Mouse (Mus musculus) hematopoietic stem cell, adult 5-6 weeks (primary cell): ENCODE measurements around the gene Plekhm3. TPM values are rescaled to one million over a fixed set of nuclear protein-coding genes. Genes with fewer than 3 reads are reported as not detected.

Experiments
- total RNA-seq: library from RNA; stranded (forward); fragments of 172-1452, 232-1000 nt; gene quantifications from 2 replicates; pipeline ENCODE4 v1.2.3, GENCODE M21; 2017

Plekhm3 gene
- total RNA-seq, 1 experiment from 2014 or later = 14.4 TPM

Other genes with a start within 250 kb of the Plekhm3 start
- gene Fzd5, start 219.1 kb downstream of the Plekhm3 start, total RNA-seq = 4.2 and 4.3 TPM in 2 replicates
- gene Akr1cl, start 75.9 kb upstream of the Plekhm3 start, total RNA-seq = not detected in 2 replicates
- not detected in 2 replicates for gene Cryge, start 94.3 kb upstream of the Plekhm3 start, total RNA-seq
- gene Crygd, start 106.6 kb upstream of the Plekhm3 start, total RNA-seq = not detected in 2 replicates
- not detected in 2 replicates for gene Crygc, start 116.9 kb upstream of the Plekhm3 start, total RNA-seq
- gene Crygb, start 125.5 kb upstream of the Plekhm3 start, total RNA-seq = not detected in 2 replicates
- not detected in 2 replicates for gene Cryga, start 146.5 kb upstream of the Plekhm3 start, total RNA-seq
- not detected in 2 replicates for gene Gm28845, start 162.7 kb upstream of the Plekhm3 start, total RNA-seq
- 1.4 TPM in 1 of 2 replicates, not detected in the other for gene D630023F18Rik, start 166.4 kb upstream of the Plekhm3 start, total RNA-seq
- 49.5 and 49.6 TPM in 2 replicates for gene Idh1, start 229.7 kb upstream of the Plekhm3 start, total RNA-seq
- gene Pikfyve, start 229.9 kb upstream of the Plekhm3 start, total RNA-seq = 29.1 and 30.1 TPM in 2 replicates